Mouse (Mus musculus) CH12.LX (cell line): Measurements from ENCODE around the gene Amhr2. TPM values are rescaled to one million over a fixed set of nuclear protein-coding genes. Genes with fewer than 3 reads are reported as not detected.

Source experiments
- DNase-seq: peaks from one replicate; pipeline ENCODE4 v3.0.0-alpha.2; 2013; ENCODE audit errors: extremely low read depth
- H3K27ac ChIP-seq: 2 replicates; pipeline ENCODE4 v1.5.1; 2012; ENCODE audit warnings: low read depth, mild to moderate bottlenecking, control low read depth, moderate library complexity; ENCODE audit not compliant: insufficient read depth
- H3K27me3 ChIP-seq: replicated peaks from 2 replicates; pipeline ENCODE3; 2012; ENCODE audit warnings: inconsistent platforms
- H3K36me3 ChIP-seq, 2 experiments: replicated peaks in 1 of 2; 2 replicates each; pipeline versions ENCODE3 to v1.6.1; 2012; ENCODE audit warnings: inconsistent platforms in 1 of 2, low read length in 1 of 2, mild to moderate bottlenecking in 1 of 2, mixed read lengths in 1 of 2, moderate library complexity in 1 of 2; ENCODE audit not compliant: control insufficient read depth in 1 of 2, insufficient read depth in 1 of 2
- H3K4me1 ChIP-seq, 2 experiments: 2 replicates each; pipeline ENCODE4 v1.6.1; 2012; ENCODE audit warnings: inconsistent platforms in 1 of 2, moderate library complexity in 1 of 2; ENCODE audit not compliant: insufficient read depth in 2 of 2, control insufficient read depth in 1 of 2
- H3K4me2 ChIP-seq: 2 replicates; pipeline ENCODE4 v1.6.1; 2012; ENCODE audit warnings: low read depth, mild to moderate bottlenecking, control low read depth; ENCODE audit not compliant: poor library complexity, insufficient read depth, severe bottlenecking
- H3K4me3 ChIP-seq, 3 experiments: fragments of 150-350 bp in 1 of 3; sonication (generic) in 1 of 3; replicated peaks in 1 of 3; 2 replicates each; pipeline versions ENCODE3 to v1.5.1; 2011 to 2012; ENCODE audit warnings: low read depth in 2 of 3, low read length in 2 of 3, mild to moderate bottlenecking in 2 of 3, moderate library complexity in 2 of 3, control low read depth in 1 of 3, improper control_type of control experiment in 1 of 3, inconsistent platforms in 1 of 3, mixed read lengths in 1 of 3; ENCODE audit not compliant: poor library complexity in 1 of 3
- H3K79me2 ChIP-seq: replicated peaks from 2 replicates; pipeline ENCODE4 v1.6.1; 2012; ENCODE audit warnings: mild to moderate bottlenecking, moderate library complexity; ENCODE audit not compliant: control insufficient read depth, poor library complexity, insufficient read depth, severe bottlenecking; ENCODE audit errors: extremely low read depth
- H3K9ac ChIP-seq: 2 replicates; pipeline ENCODE4 v1.6.1; 2012; ENCODE audit warnings: low read depth, mild to moderate bottlenecking, control low read depth, moderate library complexity; ENCODE audit not compliant: insufficient read depth
- H3K9me3 ChIP-seq: replicated peaks from 2 replicates; pipeline ENCODE3; 2012; ENCODE audit warnings: low read length, inconsistent platforms, mixed read lengths
- BHLHE40 ChIP-seq: IDR thresholded peaks from 2 replicates; pipeline ENCODE4 v1.6.1; 2011; ENCODE audit warnings: mild to moderate bottlenecking, low read depth, low read length, improper control_type of control experiment
- CHD1 ChIP-seq: IDR thresholded peaks from 2 replicates; pipeline ENCODE4 v1.6.1; 2012; ENCODE audit warnings: low read depth, low read length, improper control_type of control experiment, inconsistent platforms
- E2F4 ChIP-seq: IDR thresholded peaks from 2 replicates; pipeline ENCODE4 v1.6.1; 2011; ENCODE audit warnings: low read depth, low read length, improper control_type of control experiment; ENCODE audit not compliant: insufficient replicate concordance
- ELF1 ChIP-seq: IDR thresholded peaks from 2 replicates; pipeline ENCODE4 v1.6.1; 2014; ENCODE audit warnings: low read depth, mild to moderate bottlenecking, inconsistent platforms, low read length, improper control_type of control experiment
- JUN ChIP-seq: IDR thresholded peaks from 2 replicates; pipeline ENCODE4 v1.6.1; 2011; ENCODE audit warnings: low read depth, mild to moderate bottlenecking, low read length, improper control_type of control experiment, moderate library complexity; ENCODE audit not compliant: insufficient read depth
- JUND ChIP-seq: conservative IDR thresholded peaks from 2 replicates; pipeline ENCODE4 v1.6.1; 2011; ENCODE audit warnings: low read depth, low read length, improper control_type of control experiment
- KAT2A ChIP-seq: IDR thresholded peaks from 2 replicates; pipeline ENCODE4 v1.6.1; 2012; ENCODE audit warnings: low read length, improper control_type of control experiment, inconsistent platforms; ENCODE audit not compliant: insufficient replicate concordance
- MAFK ChIP-seq: IDR thresholded peaks from 2 replicates; pipeline ENCODE4 v1.6.1; 2011; ENCODE audit warnings: low read length, improper control_type of control experiment; ENCODE audit not compliant: insufficient replicate concordance
- MEF2A ChIP-seq: IDR thresholded peaks from 2 replicates; pipeline ENCODE4 v1.6.1; 2014; ENCODE audit warnings: low read depth, mild to moderate bottlenecking, inconsistent platforms, low read length, improper control_type of control experiment, borderline replicate concordance
- MXI1 ChIP-seq: IDR thresholded peaks from 2 replicates; pipeline ENCODE4 v1.6.1; 2011; ENCODE audit warnings: mild to moderate bottlenecking, low read depth, low read length, improper control_type of control experiment
- POLR2A ChIP-seq: IDR thresholded peaks from 2 replicates; pipeline ENCODE4 v1.6.1; 2011; ENCODE audit warnings: low read depth, mild to moderate bottlenecking, improper control_type of control experiment, low read length
- SIN3A ChIP-seq: IDR thresholded peaks from 2 replicates; pipeline ENCODE4 v1.6.1; 2012; ENCODE audit warnings: low read length, improper control_type of control experiment, inconsistent platforms
- SMC3 ChIP-seq: IDR thresholded peaks from 2 replicates; pipeline ENCODE4 v1.6.1; 2011; ENCODE audit warnings: low read depth, low read length, improper control_type of control experiment
- USF1 ChIP-seq: IDR thresholded peaks from 2 replicates; pipeline ENCODE4 v1.6.1; 2014; ENCODE audit warnings: low read depth, mild to moderate bottlenecking, inconsistent platforms, low read length, improper control_type of control experiment
- ZC3H11A ChIP-seq: IDR thresholded peaks from 2 replicates; pipeline ENCODE4 v1.6.1; 2012; ENCODE audit warnings: low read depth, mild to moderate bottlenecking, inconsistent platforms, low read length, improper control_type of control experiment
- ZMIZ1 ChIP-seq: IDR thresholded peaks from 2 replicates; pipeline ENCODE4 v1.6.1; 2012; ENCODE audit warnings: low read depth, mild to moderate bottlenecking, inconsistent platforms, low read length, improper control_type of control experiment
- ZNF384 ChIP-seq: IDR thresholded peaks from 2 replicates; pipeline ENCODE4 v1.6.1; 2012; ENCODE audit warnings: low read depth, low read length, improper control_type of control experiment, inconsistent platforms
- dilution Hi-C: fragments of 300-500 bp; cut with MboI; formaldehyde crosslinking; loops from 2 replicates; pipeline ENCODE4 v1.14.3; 2020; ENCODE audit warnings: low sequenced_read_pairs; ENCODE audit not compliant: extremely low pct_unique_long_range_greater_than_20kb, extremely low pct_ligation_motif_present
- in situ Hi-C: fragments of 300-500 bp; cut with MboI; formaldehyde crosslinking; loops from 3 replicates; pipeline ENCODE4 v1.14.3; 2019; ENCODE audit warnings: low sequenced_read_pairs, low pct_ligation_motif_present, low pct_unique_long_range_greater_than_20kb, mixed read lengths
- polyA plus RNA-seq: library from polyadenylated mRNA; unstranded; fragments of >175 nt; gene quantifications from 2 replicates; pipeline ENCODE4 v1.2.1, GENCODE M21; 2012; ENCODE audit warnings: low read depth; ENCODE audit not compliant: insufficient read length
- total RNA-seq, 2 experiments: library from RNA; depleted of rRNA; stranded (reverse); fragments of 300-350 nt in 1 of 2; fragments of >200 nt in 1 of 2; gene quantifications; 2 replicates each; pipeline ENCODE4 v1.2.3; 2012 to 2014

Gene Amhr2
- total and polyA plus RNA-seq, 3 experiments, result not detected

- Histone ChIP-seq H3K27me3 (no peaks in the 10 kb centered on the region), H3K4me2 (no peak overlapping the region), H3K4me1 (no peaks in the 10 kb centered on the region), H3K79me2 (peaks cover 36% of the 10 kb centered on the region), H3K27ac (no peak overlapping the region), H3K9ac (no peak overlapping the region), H3K4me3 (no peak overlapping the region), H3K9me3 (no peaks in the 10 kb centered on the region), H3K36me3 (peaks cover 66 to 99% of the 10 kb centered on the region in 2 experiments)
- dilution Hi-C loops, result no loop called here
- DNase-seq, result no peak
- in situ Hi-C loops, result no loop called here
- TF ChIP-seq JUN, result no peak
- TF ChIP-seq ZC3H11A, result no peak
- TF ChIP-seq KAT2A, result no peak
- no peak for TF ChIP-seq E2F4
- TF ChIP-seq ZNF384, result no peak
- TF ChIP-seq USF1, result no peak
- no peak for TF ChIP-seq MEF2A
- TF ChIP-seq POLR2A, result no peak
- no peak for TF ChIP-seq SMC3
- TF ChIP-seq SIN3A, result no peak
- TF ChIP-seq ELF1, result no peak
- no peak for TF ChIP-seq MXI1
These were observed 42.5 kb downstream of the Amhr2 start for GRCm38 (mm10) chr15:102487664-102488063.

GRCm38 (mm10) chr15:102498322-102498721 lies 53.2 kb downstream of the Amhr2 start:
- in situ Hi-C loops, result no loop called here
- Histone ChIP-seq H3K36me3 (peaks cover 75 to 97% of the 10 kb centered on the region in 2 experiments), H3K27me3 (no peaks in the 10 kb centered on the region), H3K4me1 (peaks cover 0 to 2% of the 10 kb centered on the region in 2 experiments; a peak in 1 of 4 replicates), H3K79me2 (peaks cover 24% of the 10 kb centered on the region), H3K4me3 (no peak overlapping the region), H3K4me2 (no peak overlapping the region), H3K27ac (no peak overlapping the region), H3K9me3 (no peaks in the 10 kb centered on the region), H3K9ac (no peak overlapping the region)
- DNase-seq, result no peak
- TF ChIP-seq SMC3, result no peak
- no peak for TF ChIP-seq KAT2A
- no peak for TF ChIP-seq CHD1
- TF ChIP-seq E2F4, result no peak
- TF ChIP-seq ZMIZ1, result no peak
- no peak for TF ChIP-seq JUND
- no peak for TF ChIP-seq BHLHE40
- TF ChIP-seq MAFK, result no peak
- dilution Hi-C loops, result no loop called here
